Mouse (Mus musculus): ENCODE measurements at regions not wholly inside any gene's neighbourhood (a gene's known extent, or its start where the extent isn't known, plus 50 kb on each side); places are given as distances from the start of the nearest gene placed in this dataset.

DNA sequence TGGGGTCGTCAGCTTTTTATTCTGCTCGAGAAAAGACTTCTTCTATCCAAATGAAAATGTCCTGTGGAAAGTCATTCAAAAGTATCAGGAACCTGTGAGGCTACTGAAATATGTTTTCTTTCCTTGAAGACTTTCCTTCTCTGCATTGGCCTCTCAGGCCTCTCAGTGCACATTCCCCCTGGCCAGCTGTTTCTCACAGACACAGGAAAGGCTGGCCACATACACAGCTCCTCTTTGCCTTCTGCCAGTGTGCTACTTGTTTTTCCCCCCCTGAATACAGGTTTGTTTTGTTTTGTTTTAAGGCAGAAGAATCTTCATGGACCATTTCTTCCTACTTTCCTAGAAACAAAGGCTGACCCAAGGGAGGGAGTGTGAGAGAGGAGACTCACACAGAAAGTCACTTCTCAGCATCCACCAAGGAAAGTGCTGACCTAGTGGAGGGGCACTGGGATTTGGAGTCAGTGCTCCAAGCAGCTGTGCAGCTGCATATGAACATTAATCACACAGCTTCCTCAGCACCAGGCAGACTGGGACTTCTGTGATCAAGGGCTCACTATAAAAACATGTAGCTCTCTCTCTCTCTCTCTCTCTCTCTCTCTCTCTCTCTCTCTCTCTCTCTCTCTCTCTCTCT, 324.0 kb downstream of the Etaa1 start:
- no peak for DNase-seq (ENCODE audit: low spot score in 2 of 2)

DNA sequence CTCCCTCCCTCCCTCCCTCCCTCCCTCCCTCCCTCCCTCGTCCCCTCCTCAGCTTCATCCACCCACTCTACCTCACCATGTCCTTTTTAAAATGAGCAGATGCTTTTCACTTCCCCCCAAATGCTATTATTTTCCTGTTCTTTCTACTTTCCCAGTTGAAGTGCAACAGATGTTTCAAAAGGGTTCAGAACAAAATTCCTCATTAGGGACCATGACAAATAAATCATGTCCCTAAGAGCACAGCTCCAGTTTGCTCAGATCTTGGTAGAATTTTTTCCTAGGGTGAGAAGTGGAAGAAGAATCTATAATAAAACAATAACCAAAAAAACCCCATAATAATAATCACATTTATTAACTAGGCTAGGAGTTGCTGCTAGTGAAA, 323.5 kb downstream of the Etaa1 start:
- no peak for DNase-seq (ENCODE audit: low spot score in 2 of 2)

DNA sequence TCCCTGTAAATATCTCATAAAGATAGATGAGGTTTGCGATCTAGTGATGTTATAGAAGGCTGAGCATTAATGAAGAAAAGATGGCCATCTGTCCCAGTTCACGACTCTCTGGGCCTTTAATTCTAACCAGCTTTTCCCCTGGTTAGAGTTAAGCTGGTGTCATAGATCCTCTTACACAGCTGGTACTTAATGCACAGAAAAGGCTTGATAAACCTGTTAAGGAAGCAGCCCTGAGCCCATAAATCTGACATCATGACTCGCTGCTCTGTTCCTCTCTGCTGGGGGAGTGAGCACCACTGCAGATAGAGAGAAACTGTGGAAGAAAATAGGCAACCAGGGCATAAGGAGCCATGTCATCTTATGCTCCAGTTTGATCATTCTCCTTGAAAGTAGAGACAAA, 316.5 kb downstream of the Etaa1 start:
- DNase-seq (ENCODE audit: low spot score in 2 of 2) = no peak

DNA sequence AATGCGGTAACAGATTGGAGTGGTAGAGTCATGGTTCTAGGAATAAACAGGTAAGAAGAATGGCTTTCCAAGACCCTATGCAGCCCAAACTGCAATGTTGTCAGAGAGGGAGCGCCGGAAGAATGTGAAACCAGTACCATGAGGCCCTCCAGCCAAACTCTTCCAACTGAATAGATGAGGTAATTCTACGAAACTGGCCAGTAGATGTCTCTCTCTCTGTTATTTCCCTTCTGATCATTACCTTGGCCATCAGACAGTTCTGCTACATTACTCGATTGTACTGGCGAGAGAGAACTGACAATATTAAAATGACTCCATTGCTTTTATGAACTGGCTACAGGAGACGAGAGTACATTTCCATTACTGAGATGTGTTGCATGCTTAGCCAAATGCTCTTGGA, 313.8 kb downstream of the Etaa1 start:
- DNase-seq (ENCODE audit: low spot score in 2 of 2) = no peak

DNA sequence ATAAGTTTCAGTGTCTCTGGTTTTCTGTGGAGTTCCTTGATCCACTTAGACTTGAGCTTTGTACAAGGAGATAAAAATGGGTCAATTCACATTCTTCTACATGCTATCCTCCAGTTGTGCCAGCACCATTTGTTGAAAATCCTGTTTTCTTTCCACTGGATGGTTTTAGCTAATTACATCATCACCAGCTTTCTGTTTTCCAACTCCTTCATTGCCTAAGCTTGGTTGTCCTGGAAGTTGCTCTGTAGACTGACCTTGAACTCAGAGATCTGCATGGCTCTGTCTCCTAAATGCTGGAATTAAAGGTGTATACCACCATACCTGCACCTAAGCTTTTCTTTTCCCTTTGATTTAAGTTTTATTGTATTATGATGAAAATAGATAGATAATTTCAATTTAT, 306.2 kb downstream of the Etaa1 start:
- DNase-seq (ENCODE audit: low spot score in 2 of 2) = no peak

DNA sequence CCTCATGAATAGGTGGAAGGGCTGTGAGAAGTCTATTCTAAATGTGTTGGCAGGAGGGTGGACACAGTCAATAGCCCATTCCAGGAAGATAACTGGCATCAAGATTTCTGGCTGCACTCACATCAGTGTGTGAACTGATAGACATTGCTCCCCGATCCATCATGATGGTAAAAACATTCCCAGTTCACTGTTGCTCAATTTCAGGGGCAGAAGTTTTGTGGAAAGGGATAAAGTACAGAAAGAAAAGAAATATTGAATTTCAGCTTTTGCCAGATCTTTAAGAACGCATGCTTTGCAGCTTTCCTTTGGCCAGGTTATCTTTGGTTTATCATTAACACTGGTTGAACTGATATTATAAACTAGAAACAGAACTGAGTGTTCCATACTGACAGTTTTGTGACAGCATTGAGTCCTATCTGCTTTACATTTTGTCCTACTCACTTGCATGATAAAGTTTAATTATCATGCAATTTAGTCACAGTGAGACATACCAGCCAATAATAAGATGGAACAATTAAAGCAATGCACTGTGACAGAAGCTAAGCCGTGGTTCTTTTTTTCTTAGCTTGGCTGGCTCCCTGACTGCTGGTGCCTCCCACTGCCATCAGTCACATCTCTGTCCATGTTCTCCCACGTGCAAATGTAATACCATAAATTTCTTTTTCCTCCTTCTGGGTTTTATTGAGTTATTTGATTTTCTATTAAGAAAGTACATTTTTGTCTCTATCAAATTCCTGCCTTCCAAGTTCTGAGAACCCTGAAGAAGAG, 302.1 kb downstream of the Etaa1 start:
- no peak for DNase-seq (ENCODE audit: low spot score in 2 of 2)

DNA sequence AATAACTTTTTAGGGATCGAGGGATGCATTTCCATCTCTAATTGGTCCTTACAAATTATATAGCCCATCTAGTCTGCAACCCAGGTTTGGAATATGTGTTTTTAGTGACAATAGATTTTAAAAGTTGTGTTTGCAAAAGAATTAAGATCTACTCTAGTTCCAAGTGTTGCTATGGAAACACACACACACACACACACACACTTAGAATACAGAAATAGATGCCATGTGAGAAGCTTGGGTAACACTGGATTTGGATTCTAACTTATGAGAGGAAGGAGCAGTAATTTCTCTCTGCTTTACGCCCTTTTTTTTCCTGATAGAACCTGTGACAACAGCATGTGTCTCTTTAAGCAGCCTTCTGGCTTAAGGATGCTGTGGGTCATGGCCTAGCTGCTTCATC, 297.8 kb downstream of the Etaa1 start:
- DNase-seq (ENCODE audit: low spot score in 2 of 2) = no peak

DNA sequence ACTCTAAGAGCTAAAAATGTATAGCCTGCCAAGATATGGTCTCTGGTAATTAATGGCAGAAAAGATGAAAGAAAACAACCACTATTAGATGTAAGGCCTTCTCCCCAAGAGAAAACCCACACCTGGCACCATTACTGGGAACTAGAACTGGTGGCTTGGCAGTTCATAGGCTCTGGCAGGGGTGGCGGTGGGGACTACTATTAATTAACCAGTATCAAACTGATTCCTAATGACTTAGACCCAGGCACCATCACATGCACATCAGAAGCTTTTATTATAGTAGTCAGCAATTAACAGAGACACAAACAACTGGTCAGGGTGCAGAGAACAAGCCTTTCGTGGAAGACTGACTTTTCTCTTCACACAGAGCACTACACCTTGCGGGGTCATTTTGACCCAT, 296.0 kb downstream of the Etaa1 start:
- no peak for DNase-seq (ENCODE audit: low spot score in 2 of 2)

DNA sequence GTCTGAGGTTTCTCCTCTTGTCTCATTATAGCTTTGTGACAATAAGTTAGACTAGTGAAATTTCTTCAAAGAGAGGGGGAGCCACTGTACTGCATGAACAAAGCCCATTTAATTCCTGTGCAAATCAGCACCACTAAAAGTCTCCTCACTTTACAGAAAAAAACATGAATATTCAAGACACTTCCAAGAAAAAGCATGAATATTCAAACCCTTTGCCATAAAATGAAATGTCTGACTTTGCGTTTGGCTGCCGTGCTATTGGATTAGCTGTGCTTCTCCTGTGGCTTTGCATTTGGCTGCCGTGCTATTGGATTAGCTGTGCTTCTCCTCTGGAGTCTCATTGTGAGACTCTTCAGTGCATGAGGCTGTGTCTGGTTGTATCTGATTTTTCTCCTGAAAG, 295.4 kb downstream of the Etaa1 start:
- no peak for DNase-seq (ENCODE audit: low spot score in 2 of 2)

DNA sequence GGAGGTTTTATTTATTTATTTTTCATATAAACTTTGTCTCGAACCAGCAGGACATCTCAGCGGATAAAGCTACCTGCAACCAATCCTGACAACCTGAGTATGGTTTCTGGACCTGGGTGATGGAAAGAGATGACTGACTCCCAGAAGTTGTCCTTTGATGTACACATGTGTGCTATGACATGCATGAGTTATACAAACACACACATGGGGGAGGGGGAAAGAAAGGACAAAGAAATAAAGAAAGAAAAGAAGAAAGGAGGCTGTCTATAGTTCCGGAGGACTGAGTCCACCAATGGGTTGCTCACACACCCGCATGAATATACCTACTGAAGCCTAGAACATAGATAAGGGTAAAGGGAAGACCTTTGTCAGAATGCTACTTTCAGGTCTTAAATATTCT, 295.0 kb downstream of the Etaa1 start:
- DNase-seq (ENCODE audit: low spot score in 2 of 2) = no peak

DNA sequence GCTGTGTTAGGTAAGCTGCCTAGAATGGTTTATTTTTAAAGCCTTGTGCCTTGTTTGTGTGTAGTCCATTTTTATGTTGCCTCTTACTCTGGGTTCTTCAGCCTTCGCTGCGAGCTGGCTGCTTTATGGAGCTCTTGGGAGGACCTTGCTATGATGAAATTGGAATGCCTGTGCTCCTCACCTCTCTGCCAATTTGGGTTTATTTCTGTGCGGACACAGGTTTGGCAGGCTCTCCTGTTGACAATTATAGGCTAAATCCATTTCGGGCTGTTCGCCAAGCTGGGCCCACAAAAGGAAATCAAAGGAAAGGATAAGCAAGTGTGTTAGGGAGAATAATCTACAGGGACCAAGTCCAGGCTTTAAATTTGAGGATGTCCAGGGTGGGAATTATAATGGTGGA, 289.8 kb downstream of the Etaa1 start:
- DNase-seq (ENCODE audit: low spot score in 2 of 2) = peak; percentile 36 to 67

DNA sequence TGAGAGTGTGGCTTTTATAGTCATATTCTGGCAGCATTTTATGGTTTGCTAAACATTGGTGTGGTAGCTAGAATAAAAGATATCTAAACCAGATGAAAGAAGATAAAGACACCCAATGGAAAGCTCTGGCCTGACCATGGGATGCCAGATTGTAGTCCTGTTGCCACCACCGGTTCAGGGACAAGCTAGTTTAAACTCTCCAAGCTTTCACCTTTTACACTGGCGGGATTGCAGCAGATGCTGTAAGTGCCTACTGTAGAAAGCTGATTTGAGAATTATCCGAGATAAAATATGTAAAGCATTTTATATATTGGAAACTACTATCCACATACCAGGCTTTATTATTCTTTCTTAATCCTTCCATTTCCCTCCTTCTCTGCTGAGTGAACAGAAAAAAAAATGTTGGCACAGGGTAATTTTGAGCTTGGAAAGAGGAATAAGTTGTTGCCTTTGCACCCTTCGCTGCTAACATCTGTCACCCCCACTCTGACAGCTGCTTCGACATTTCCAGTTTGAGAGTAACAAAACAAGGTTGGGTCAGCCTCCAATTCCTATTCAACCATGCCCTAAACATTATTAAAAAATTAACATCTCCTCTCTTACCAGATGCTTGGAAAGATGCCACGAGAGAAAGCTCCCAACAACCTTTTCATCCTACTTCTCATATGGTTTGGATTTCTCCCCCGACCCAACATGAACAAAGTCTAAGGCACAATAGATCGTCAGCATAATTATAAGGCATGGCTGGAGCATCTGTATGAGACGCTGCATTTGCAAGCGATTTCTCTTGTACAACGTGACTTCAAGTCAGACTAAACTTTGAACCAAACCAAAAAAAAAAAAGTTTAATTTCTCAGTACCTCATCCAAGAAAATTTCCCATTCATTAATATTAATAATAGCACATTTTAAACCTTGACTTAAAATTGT, 287.8 kb downstream of the Etaa1 start:
- DNase-seq (ENCODE audit: low spot score in 2 of 2) = no peak

DNA sequence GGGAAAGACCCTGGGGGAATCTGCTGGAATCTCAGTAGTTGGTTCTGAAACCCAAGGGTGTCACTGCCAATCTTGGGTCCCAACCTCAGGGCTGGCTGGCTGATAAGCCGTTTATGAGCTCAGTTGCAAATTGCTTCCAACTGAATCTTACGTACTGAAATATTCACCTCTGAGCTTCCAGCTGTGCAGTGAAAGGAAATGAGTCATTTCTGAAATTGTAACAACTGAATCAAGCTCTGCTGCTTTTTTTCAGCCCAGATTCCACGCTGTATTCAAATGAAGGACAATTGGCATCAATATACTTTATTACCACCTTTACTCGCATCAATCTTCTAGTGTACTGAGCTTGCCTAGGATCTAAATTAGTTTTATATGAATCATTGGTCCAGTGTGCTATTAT, 272.7 kb downstream of the Etaa1 start:
- DNase-seq (ENCODE audit: low spot score in 2 of 2) = no peak

DNA sequence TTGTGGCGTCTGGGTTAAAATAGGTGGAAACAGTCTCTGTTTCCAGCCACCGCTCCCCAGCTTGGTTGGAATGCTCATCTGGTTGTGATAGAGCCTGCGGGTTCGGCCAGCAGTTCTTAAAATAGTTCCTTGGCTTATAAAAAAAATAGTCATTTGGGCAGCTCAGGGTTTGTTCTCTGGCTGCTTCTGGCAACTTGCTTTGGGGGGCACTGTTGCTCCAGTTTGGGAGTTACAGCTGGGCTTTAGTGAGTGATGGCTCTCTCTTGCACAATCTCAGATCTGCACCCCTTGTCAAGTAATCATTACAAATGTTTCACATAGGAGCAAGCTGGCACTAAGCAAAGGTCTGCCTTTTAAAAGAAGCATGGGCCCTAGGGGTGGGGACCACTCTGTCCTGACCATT, 268.0 kb downstream of the Etaa1 start:
- peak in 1 of 2 experiments; percentile 29 for DNase-seq (ENCODE audit: low spot score in 2 of 2)

DNA sequence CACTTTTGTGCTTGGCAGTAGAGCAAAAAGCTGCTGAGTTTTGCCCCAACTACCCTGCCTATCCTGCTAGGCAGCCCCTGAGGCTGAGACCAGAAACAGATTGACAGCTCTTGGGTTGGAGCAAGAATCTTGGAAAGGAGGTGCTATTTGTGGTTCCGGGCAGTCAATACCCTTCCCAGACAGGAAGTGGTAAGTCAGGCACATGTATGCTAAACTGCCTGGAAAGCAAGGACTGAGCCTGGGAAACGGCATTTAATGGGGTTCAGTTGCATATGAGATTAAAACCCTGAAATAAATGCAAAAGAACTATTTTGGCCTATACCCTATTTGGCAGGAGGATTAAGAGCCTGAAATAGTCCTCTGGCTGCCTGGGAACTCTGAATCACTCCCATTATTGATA, 266.9 kb downstream of the Etaa1 start:
- no peak for DNase-seq (ENCODE audit: low spot score in 2 of 2)

DNA sequence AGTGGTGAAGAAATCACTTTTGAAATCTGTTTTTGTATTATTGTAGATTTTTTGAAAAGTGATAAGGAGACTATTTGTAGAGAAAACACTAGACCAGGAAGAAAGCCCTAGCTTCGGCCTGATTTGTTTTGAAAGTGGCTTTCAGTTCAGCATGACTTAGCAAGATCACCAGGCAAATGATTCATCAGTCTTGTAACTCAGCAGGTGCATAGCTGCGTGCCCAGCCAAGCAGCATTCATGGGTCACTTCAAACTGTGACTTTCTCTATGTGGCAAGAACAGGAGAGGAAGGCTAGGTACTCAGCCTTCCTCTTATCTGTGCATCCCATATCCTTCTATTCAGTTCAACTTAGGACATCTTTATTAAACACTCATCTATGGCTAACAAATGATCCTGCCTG, 259.5 kb downstream of the Etaa1 start:
- DNase-seq (ENCODE audit: low spot score in 2 of 2) = no peak

DNA sequence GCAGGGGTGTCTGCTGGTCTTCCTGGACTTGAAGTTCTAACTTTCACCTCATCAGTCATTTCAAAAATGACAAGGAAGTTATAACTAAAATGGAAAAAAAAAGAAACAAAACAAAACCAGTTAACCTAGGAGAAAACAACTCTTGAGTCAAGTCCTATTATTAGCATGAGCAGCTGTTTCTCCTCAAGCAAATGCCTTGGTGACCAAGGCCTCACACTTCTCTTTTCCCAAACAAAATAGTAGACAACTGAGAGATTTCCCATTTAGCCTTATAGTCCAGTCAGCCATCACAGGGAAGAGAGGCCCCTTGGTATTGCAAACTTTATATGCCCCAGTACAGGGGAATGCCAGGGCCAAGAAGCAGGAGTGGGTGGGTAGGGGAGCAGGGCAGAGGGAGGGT, 244.9 kb downstream of the Etaa1 start:
- no peak for DNase-seq (ENCODE audit: low spot score in 2 of 2)

DNA sequence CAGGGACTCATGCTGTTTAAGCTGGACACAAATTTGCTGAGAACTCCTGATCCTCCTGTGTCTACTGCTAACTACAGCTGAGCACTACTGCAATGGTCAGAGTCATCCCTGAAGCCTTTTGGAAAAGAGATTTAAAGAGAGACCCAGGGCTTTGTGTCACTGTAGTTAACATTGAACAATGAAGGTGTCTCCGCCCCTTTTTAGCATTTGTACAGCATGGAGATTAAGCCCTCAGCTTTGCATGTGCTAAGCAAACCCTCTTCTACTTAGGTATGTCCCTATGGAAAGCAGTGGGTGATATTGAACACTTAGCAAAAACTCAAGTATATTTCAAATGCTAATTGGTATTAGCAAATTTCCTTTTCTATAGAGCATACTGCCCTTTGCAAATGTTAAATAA, 231.6 kb downstream of the Etaa1 start:
- DNase-seq (ENCODE audit: low spot score in 2 of 2) = no peak

DNA sequence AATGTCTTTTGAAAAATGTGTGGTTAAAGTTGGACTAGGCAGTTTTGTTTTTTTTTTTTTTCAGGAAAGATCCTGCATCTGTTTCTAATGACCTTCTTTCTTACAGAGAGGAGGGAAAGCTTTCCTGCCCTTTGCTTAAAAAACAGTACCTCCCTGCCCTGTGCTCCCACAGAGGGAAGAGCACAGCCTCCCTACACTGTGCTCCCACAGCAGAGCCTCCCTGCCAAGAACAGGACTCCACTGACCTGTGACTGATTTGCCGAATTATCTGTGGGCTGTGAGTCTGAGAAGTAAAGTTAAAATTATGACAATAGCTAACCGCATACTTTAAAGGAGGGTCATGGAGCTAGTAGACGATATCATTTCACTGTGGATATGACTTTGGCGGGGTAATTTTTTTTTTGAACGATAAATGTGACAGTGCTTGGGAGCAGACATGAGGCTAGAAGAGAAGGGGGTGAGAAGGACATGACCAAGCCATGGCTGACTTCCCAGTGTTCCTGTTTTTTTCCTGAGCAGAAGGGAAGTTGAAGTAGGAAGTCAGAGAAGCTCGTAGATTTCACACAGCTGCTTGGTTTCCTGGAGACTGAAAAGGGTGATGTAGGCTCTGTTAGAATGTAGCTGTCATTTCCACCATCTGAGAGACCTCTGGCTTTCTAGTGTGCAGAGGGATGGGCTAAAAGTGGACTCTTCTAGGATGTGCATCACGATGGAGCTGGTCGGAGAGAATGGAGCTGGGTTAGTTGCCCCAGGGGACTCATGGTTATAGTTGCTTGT, 226.2 kb downstream of the Etaa1 start:
- no peak for DNase-seq (ENCODE audit: low spot score in 2 of 2)

DNA sequence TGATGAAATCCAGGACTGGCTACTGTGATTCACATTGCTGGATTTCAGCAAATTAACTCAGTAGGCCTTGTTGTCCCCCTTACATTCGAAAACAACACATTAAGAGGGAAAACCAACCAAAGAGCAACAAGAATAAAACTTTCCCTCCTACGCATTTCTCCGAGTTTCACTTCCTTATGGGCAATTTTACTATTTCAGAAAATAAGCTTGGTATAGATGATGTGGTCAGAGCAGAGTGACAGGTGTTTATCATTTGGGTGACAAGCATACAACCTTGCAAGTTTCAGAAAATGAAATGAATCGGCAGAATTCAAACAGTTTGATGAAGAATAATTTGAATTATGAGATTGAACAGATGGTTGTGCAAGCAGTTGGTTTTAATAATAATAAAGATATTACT, 220.6 kb downstream of the Etaa1 start:
- no peak for DNase-seq (ENCODE audit: low spot score in 2 of 2)

DNA sequence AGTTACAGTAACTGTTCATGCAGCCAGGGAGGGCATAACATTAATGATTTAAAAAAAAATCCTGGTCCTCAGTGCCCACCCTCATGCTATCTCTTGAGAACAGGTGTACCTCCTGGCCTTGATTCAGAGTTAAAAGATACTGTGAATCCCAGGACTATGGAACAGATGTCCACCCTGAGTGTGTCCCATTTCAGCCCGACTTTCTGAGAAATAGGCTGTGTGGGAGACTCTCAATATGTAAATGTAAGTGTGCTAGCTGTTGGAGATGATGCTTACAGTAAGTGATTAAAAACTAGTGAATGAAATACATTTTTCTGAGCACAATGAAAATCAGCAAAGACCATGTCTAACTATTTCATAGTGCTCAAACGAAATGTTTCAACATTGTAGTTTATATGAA, 219.2 kb downstream of the Etaa1 start:
- DNase-seq (ENCODE audit: low spot score in 2 of 2) = no peak

DNA sequence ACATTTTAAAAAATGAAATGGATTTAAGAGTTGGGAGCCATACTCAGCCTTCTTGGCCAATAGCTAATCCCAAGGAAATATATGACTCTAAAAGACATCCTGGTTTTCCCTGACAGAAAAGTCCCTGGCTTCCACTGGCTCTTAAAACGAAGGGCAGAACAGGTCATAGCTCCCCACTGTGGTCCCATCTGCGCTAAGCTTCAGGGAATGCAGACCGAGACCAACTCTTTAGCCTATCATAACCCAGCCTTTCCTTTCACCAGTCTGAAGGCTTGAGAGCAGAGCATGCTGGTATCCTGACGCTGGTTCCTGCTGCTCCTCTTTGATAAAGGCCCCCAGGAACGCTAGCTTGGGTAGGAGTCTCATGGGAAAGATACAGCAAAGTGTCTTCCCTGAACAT, 214.8 kb downstream of the Etaa1 start:
- DNase-seq (ENCODE audit: low spot score in 2 of 2) = no peak

Data from urinary bladder, postnatal 4 days (tissue).